Mouse (Mus musculus): ENCODE measurements at regions not wholly inside any gene's neighbourhood (a gene's known extent, or its start where the extent isn't known, plus 50 kb on each side); places are given as distances from the start of the nearest gene placed in this dataset.

GRCm38 (mm10) chr8:89121051-89121450, 77.1 kb upstream of the Sall1 start:
- no peak for DNase-seq (ENCODE audit: low spot score in 2 of 2)

GRCm38 (mm10) chr8:89107895-89108660, 64.1 kb upstream of the Sall1 start:
- DNase-seq (ENCODE audit: low spot score in 2 of 2), result no peak

GRCm38 (mm10) chr8:89106346-89106745, 62.4 kb upstream of the Sall1 start:
- no peak for DNase-seq (ENCODE audit: low spot score in 2 of 2)

GRCm38 (mm10) chr8:89097396-89097795, 53.4 kb upstream of the Sall1 start:
- no peak for DNase-seq (ENCODE audit: low spot score in 2 of 2)

Measured in adrenal gland, postnatal 4 days (tissue).